In genomic region chr4:135317966-135318365, GRCm38 (mm10) we compare ENCODE assay signal across 8 mouse cellular contexts. TPM values are rescaled to one million over a fixed set of nuclear protein-coding genes. Genes with fewer than 3 reads are reported as not detected.
DNase-seq lines count a peak whose midpoint lies in the region; ATAC-seq and TF ChIP-seq lines count a peak whose summit lies in the region.

No protein-coding gene starts in this region.

- H3K27me3 ChIP-seq in limb, embryonic 14.5 days (ENCODE audit: control insufficient read depth, insufficient read depth, low read length), result no peaks in the 10 kb centered on the region
- no peaks in the 10 kb centered on the region for H3K27me3 ChIP-seq in midbrain, embryonic 16.5 days (ENCODE audit: control insufficient read depth, insufficient read depth, low read depth, low read length)

- no peak overlapping the region for H3K9ac ChIP-seq in limb, embryonic 14.5 days (ENCODE audit: low read depth, low read length, severe bottlenecking)
- H3K9ac ChIP-seq in midbrain, embryonic 16.5 days (ENCODE audit: low read depth, low read length), result no peak overlapping the region

- WGBS in limb, embryonic 14.5 days, result 16% methylated on average over 2 of the region's 2 CpGs
- WGBS in midbrain, embryonic 16.5 days, result 13% methylated on average over 2 of the region's 2 CpGs

- no peak overlapping the region for H3K4me2 ChIP-seq in limb, embryonic 14.5 days (replicated peaks; ENCODE audit: low read depth, low read length, severe bottlenecking)
- no peak overlapping the region for H3K4me2 ChIP-seq in midbrain, embryonic 16.5 days (ENCODE audit: low read length)

- H3K4me1 ChIP-seq in limb, embryonic 14.5 days (ENCODE audit: control insufficient read depth, insufficient read depth, low read length), result peaks cover 4% of the 10 kb centered on the region; the same call in 1 of the 2 replicates
- no peaks in the 10 kb centered on the region for H3K4me1 ChIP-seq in midbrain, embryonic 16.5 days (ENCODE audit: control insufficient read depth, insufficient read depth, low read length)

- H3K27ac ChIP-seq in limb, embryonic 14.5 days (replicated peaks; ENCODE audit: low read depth, low read length), result no peak overlapping the region
- no peak overlapping the region for H3K27ac ChIP-seq in midbrain, embryonic 16.5 days (ENCODE audit: low read length)

- peak; percentile 71 for ATAC-seq in limb, embryonic 14.5 days (ENCODE audit: low FRiP score, low read depth)
- peak; percentile 80; the same call in 1 of the 2 replicates for ATAC-seq in midbrain, embryonic 16.5 days

- no peak overlapping the region for H3K4me3 ChIP-seq in limb, embryonic 14.5 days (replicated peaks; ENCODE audit: low read length)
- no peak overlapping the region for H3K4me3 ChIP-seq in midbrain, embryonic 16.5 days (ENCODE audit: low read depth, low read length)

- H3K9me3 ChIP-seq in limb, embryonic 14.5 days (ENCODE audit: control insufficient read depth, low read length), result peaks cover 4% of the 10 kb centered on the region; the same call in 1 of the 2 replicates
- H3K9me3 ChIP-seq in midbrain, embryonic 16.5 days (replicated peaks; ENCODE audit: control insufficient read depth, low read length, poor library complexity, severe bottlenecking), result no peaks in the 10 kb centered on the region

- peak; percentile 55 for DNase-seq in 3134 (ENCODE audit: extremely low read depth, insufficient read length, low spot score)
- peak; percentile 60 for DNase-seq in T-cell, adult 2 months (ENCODE audit: low spot score)
- peak; percentile 89 for DNase-seq in embryo, embryonic 10 days (ENCODE audit: low spot score)
- DNase-seq in gastrocnemius, postnatal 25 days, result peak; percentile 39
- peak; percentile 76 for DNase-seq in kidney, adult 18-20 months
- DNase-seq in limb, embryonic 14.5 days (ENCODE audit: low spot score), result peak; percentile 85
- peak; percentile 38 to 64 for DNase-seq in spleen, postnatal 14 days (ENCODE audit: low spot score in 2 of 2)

- peaks cover 80% of the 10 kb centered on the region for H3K36me3 ChIP-seq in limb, embryonic 14.5 days (ENCODE audit: control insufficient read depth, insufficient read depth, low read length)
- H3K36me3 ChIP-seq in midbrain, embryonic 16.5 days (ENCODE audit: control insufficient read depth, insufficient read depth, low read length), result peaks cover 40% of the 10 kb centered on the region

- TF ChIP-seq POLR2A in limb, embryonic 14.5 days (IDR thresholded peaks at IDR 0.05; ENCODE audit: borderline replicate concordance, extremely low read depth, insufficient read depth, insufficient read length), result peak; percentile 25; the same call in 1 of the 2 replicates

RNA-seq across cellular contexts. Expression of gene Srrm1, which starts 35.2 kb away (rescaled TPM):
- total RNA-seq in gastrocnemius, postnatal 25 days (2021), result 10 to 100 TPM; 52.9 to 58.1 TPM
- 158 and 197 TPM in 2 replicates for polyA plus RNA-seq in limb, embryonic 14.5 days (2012; rRNA removed)
- polyA plus RNA-seq in limb, embryonic 14.5 days (2014; fragmentation: Nextera tagmentation; extraction: Ambion mirVana), result 176 and 202 TPM in 2 replicates
- polyA plus RNA-seq in midbrain, embryonic 16.5 days (2015; fragmentation: Nextera tagmentation; extraction: Ambion mirVana), result 172 and 196 TPM in 2 replicates

RNA-seq across cellular contexts. Expression of gene Clic4, which starts 45.4 kb away (rescaled TPM):
- total RNA-seq in gastrocnemius, postnatal 25 days (2021), result 10 to 100 TPM; 28.6 to 38.0 TPM
- polyA plus RNA-seq in limb, embryonic 14.5 days (2012; rRNA removed), result 68.0 and 72.1 TPM in 2 replicates
- polyA plus RNA-seq in limb, embryonic 14.5 days (2014; fragmentation: Nextera tagmentation; extraction: Ambion mirVana), result 88.2 and 98.9 TPM in 2 replicates
- 49.2 and 55.6 TPM in 2 replicates for polyA plus RNA-seq in midbrain, embryonic 16.5 days (2015; fragmentation: Nextera tagmentation; extraction: Ambion mirVana)

Comparison
In these comparisons a context has a peak if more than half of its experiments do, and no peak if none do; other contexts are left out.
1. DNase-seq: peak in every context shown above with its lines; median percentile 89 in embryo, embryonic 10 days; 85 in limb, embryonic 14.5 days; 76 in kidney, adult 18-20 months; 60 in T-cell, adult 2 months; 55 in 3134; 51 in spleen, postnatal 14 days; 39 in gastrocnemius, postnatal 25 days.